Mouse (Mus musculus): Measurements from ENCODE around the gene Olfr282. TPM values are rescaled to one million over a fixed set of nuclear protein-coding genes. Genes with fewer than 3 reads are reported as not detected.

The Olfr282 gene
- polyA plus RNA-seq, 2 experiments from 2014 or later = not detected

GRCm38 (mm10) chr15:98476281-98476680 lies 45.3 kb downstream of the Olfr282 start:
- ATAC-seq = no peak

- no peak for ATAC-seq
Measured at GRCm38 (mm10) chr15:98479568-98480102, 48.6 kb downstream of the Olfr282 start.

- ATAC-seq = no peak
Measured at GRCm38 (mm10) chr15:98482701-98483100, 51.7 kb downstream of the Olfr282 start, which contains the start of gene Lalba. TSS of gene Lalba (minus strand) at chr15:98482721.

- no peak for ATAC-seq
Measured at GRCm38 (mm10) chr15:98483907-98484886, 53.2 kb downstream of the Olfr282 start.

- no peak for ATAC-seq
Measured at GRCm38 (mm10) chr15:98486433-98487021, 55.5 kb downstream of the Olfr282 start.

Other genes with a start within 250 kb of the Olfr282 start
- gene Olfr288, start 235.7 kb upstream of the Olfr282 start, polyA plus RNA-seq (2017; shearing (Covaris generic)) = not detected
- not detected for gene Gm44579, start 210.2 kb upstream of the Olfr282 start, polyA plus RNA-seq (2017; shearing (Covaris generic))
- not detected for gene Olfr287, start 210.2 kb upstream of the Olfr282 start, polyA plus RNA-seq (2017; shearing (Covaris generic))
- gene Olfr286, start 196.8 kb upstream of the Olfr282 start, polyA plus RNA-seq (2017; shearing (Covaris generic)) = not detected
- gene H1fnt, start 173.9 kb upstream of the Olfr282 start, polyA plus RNA-seq (2017; shearing (Covaris generic)) = not detected
- not detected for gene Zfp641, start 135.1 kb upstream of the Olfr282 start, polyA plus RNA-seq (2017; shearing (Covaris generic))
- not detected for gene Olfr285, start 113.9 kb upstream of the Olfr282 start, polyA plus RNA-seq (2017; shearing (Covaris generic))
- not detected for gene Olfr284, start 90.2 kb upstream of the Olfr282 start, polyA plus RNA-seq (2017; shearing (Covaris generic))
- gene Olfr283, start 50.3 kb upstream of the Olfr282 start, polyA plus RNA-seq (2017; shearing (Covaris generic)) = not detected
- not detected for gene Olfr281, start 21.4 kb downstream of the Olfr282 start, polyA plus RNA-seq (2017; shearing (Covaris generic))
- gene OR5BS1P, start 38.7 kb downstream of the Olfr282 start, polyA plus RNA-seq (2017; shearing (Covaris generic)) = under 1 TPM in 1 of 2 experiments, not detected in 1; 0.07 TPM
- not detected for gene Lalba, start 51.5 kb downstream of the Olfr282 start, polyA plus RNA-seq (2017; shearing (Covaris generic))
- not detected for gene Olfr279, start 61.2 kb downstream of the Olfr282 start, polyA plus RNA-seq (2017; shearing (Covaris generic))
- 10 to 100 TPM; 29.0 to 35.9 TPM for gene Kansl2, start 103.0 kb downstream of the Olfr282 start, polyA plus RNA-seq (2017; shearing (Covaris generic))
- 10 to 100 TPM; 71.1 to 73.1 TPM for gene Ccnt1, start 139.7 kb downstream of the Olfr282 start, polyA plus RNA-seq (2017; shearing (Covaris generic))
- not detected for gene 4930415O20Rik, start 139.8 kb downstream of the Olfr282 start, polyA plus RNA-seq (2017; shearing (Covaris generic))
- under 1 TPM; 0.36 to 0.56 TPM for gene Adcy6, start 178.9 kb downstream of the Olfr282 start, polyA plus RNA-seq (2017; shearing (Covaris generic))
- gene Cacnb3, start 199.6 kb downstream of the Olfr282 start, polyA plus RNA-seq (2017; shearing (Covaris generic)) = under 1 TPM in 1 of 2 experiments, not detected in 1; 0.19 TPM
- gene Ddx23, start 231.7 kb downstream of the Olfr282 start, polyA plus RNA-seq (2017; shearing (Covaris generic)) = 10 to 100 TPM; 22.8 to 27.3 TPM
- 1 to 10 TPM in 1 of 2 experiments, under 1 TPM in 1; 0.50 to 1.5 TPM for gene Rnd1, start 246.2 kb downstream of the Olfr282 start, polyA plus RNA-seq (2017; shearing (Covaris generic))

All from activated CD4-positive, CD25-positive, alpha-beta regulatory T cell, adult 4 months (primary cell).